Mouse (Mus musculus) bone marrow, adult 2 months (tissue): ENCODE measurements around the gene Gal3st2b. TPM values are rescaled to one million over a fixed set of nuclear protein-coding genes. Genes with fewer than 3 reads are reported as not detected.
"Not testable (repeated sequence)": the region's sequence is repeated elsewhere in the genome, so short reads cannot be mapped to it uniquely, and the experiment has no call there.

Source experiments
- H3K27ac ChIP-seq: fragments of 200-500 bp; 2 replicates; pipeline ENCODE4 v1.5.1; 2012; ENCODE audit warnings: low read depth, mild to moderate bottlenecking, control low read depth, inconsistent platforms, low read length; ENCODE audit not compliant: control insufficient read depth, poor library complexity, insufficient read depth
- H3K4me1 ChIP-seq: fragments of 200-500 bp; 2 replicates; pipeline ENCODE4 v1.6.1; 2011; ENCODE audit warnings: low read length; ENCODE audit not compliant: control insufficient read depth, insufficient read depth
- H3K4me3 ChIP-seq: fragments of 200-500 bp; replicated peaks from 2 replicates; pipeline ENCODE3; 2011; ENCODE audit warnings: mild to moderate bottlenecking, low read depth, low read length, control low read depth; ENCODE audit not compliant: control insufficient read depth
- WGBS: fragments of 180-500 bp; shearing (Covaris S2); methylation state at CpG from one replicate; pipeline ENCODE4 v1.1.7; 2018; 5-methylcytosine and 5-hydroxymethylcytosine counted together
- polyA plus RNA-seq: library from polyadenylated mRNA; stranded (reverse); fragments of >200 nt; gene quantifications from 2 replicates; pipeline ENCODE4 v1.2.4, GENCODE M21; 2011; ENCODE audit warnings: low replicate concordance; ENCODE audit not compliant: missing spikeins, insufficient read depth, insufficient read length

Gal3st2b gene
- not detected in 2 replicates for polyA plus RNA-seq

GRCm38 (mm10) chr1:93918011-93918410 lies at the start of gene Gal3st2b:
Gal3st2b (plus strand) TSS chr1:93918311.
- not testable (repeated sequence) for H3K27ac ChIP-seq, H3K4me3 ChIP-seq, H3K4me1 ChIP-seq
- 83% methylated on average over 2 of the region's 2 CpGs for WGBS

GRCm38 (mm10) chr1:93871594-93872105 lies 46.5 kb upstream of the Gal3st2b start:
- 53% methylated on average over 1 of the region's 1 CpGs for WGBS
- H3K4me3 ChIP-seq, H3K4me1 ChIP-seq, H3K27ac ChIP-seq: not testable (repeated sequence)

- H3K4me3 ChIP-seq, H3K4me1 ChIP-seq, H3K27ac ChIP-seq: not testable (repeated sequence)
- 89% methylated on average over 17 of the region's 22 CpGs for WGBS
Observed at GRCm38 (mm10) chr1:93874405-93874804, 43.7 kb upstream of the Gal3st2b start.

GRCm38 (mm10) chr1:93881778-93882177 lies 36.3 kb upstream of the Gal3st2b start:
- not testable (repeated sequence) for H3K4me3 ChIP-seq, H3K27ac ChIP-seq, H3K4me1 ChIP-seq
- WGBS: no CpG with 5 or more reads among the region's 11 CpGs

GRCm38 (mm10) chr1:93890936-93891335 lies 27.2 kb upstream of the Gal3st2b start:
- WGBS: 64% methylated on average over 1 of the region's 1 CpGs
- not testable (repeated sequence) for H3K4me1 ChIP-seq, H3K4me3 ChIP-seq, H3K27ac ChIP-seq

- not testable (repeated sequence) for H3K4me3 ChIP-seq, H3K27ac ChIP-seq, H3K4me1 ChIP-seq
- no CpG with 5 or more reads among the region's 1 CpGs for WGBS
Observed at GRCm38 (mm10) chr1:93897395-93897794, 20.7 kb upstream of the Gal3st2b start.

- H3K27ac ChIP-seq, H3K4me1 ChIP-seq, H3K4me3 ChIP-seq: not testable (repeated sequence)
- 73% methylated on average over 4 of the region's 5 CpGs for WGBS
Observed at GRCm38 (mm10) chr1:93901291-93901690, 16.8 kb upstream of the Gal3st2b start.

GRCm38 (mm10) chr1:93906690-93907089 lies 11.4 kb upstream of the Gal3st2b start:
- 4% methylated on average over 4 of the region's 5 CpGs for WGBS
- H3K4me1 ChIP-seq, H3K4me3 ChIP-seq, H3K27ac ChIP-seq: not testable (repeated sequence)

- H3K27ac ChIP-seq, H3K4me3 ChIP-seq, H3K4me1 ChIP-seq: not testable (repeated sequence)
- WGBS: no CpG with 5 or more reads among the region's 11 CpGs
Observed at GRCm38 (mm10) chr1:93908977-93909586, 9.0 kb upstream of the Gal3st2b start.

- H3K4me3 ChIP-seq, H3K27ac ChIP-seq, H3K4me1 ChIP-seq: not testable (repeated sequence)
- WGBS: no CpG with 5 or more reads among the region's 2 CpGs
Observed at GRCm38 (mm10) chr1:93911877-93912276, 6.2 kb upstream of the Gal3st2b start.

GRCm38 (mm10) chr1:93917160-93917559 lies 951 bp upstream of the Gal3st2b start:
- not testable (repeated sequence) for H3K4me3 ChIP-seq, H3K27ac ChIP-seq, H3K4me1 ChIP-seq
- WGBS: 69% methylated on average over 3 of the region's 3 CpGs

- WGBS: 83% methylated on average over 1 of the region's 1 CpGs
- H3K4me3 ChIP-seq, H3K4me1 ChIP-seq, H3K27ac ChIP-seq: not testable (repeated sequence)
Observed at GRCm38 (mm10) chr1:93918775-93919174, 664 bp downstream of the Gal3st2b start.

- WGBS: 68% methylated on average over 3 of the region's 3 CpGs
- not testable (repeated sequence) for H3K4me3 ChIP-seq, H3K27ac ChIP-seq, H3K4me1 ChIP-seq
Observed at GRCm38 (mm10) chr1:93919321-93919720, 1.2 kb downstream of the Gal3st2b start.

GRCm38 (mm10) chr1:93922609-93923008 lies 4.5 kb downstream of the Gal3st2b start:
- not testable (repeated sequence) for H3K27ac ChIP-seq, H3K4me1 ChIP-seq, H3K4me3 ChIP-seq
- 56% methylated on average over 3 of the region's 3 CpGs for WGBS
